Mouse (Mus musculus): ENCODE data around the gene Scn4a. TPM values are rescaled to one million over a fixed set of nuclear protein-coding genes. Genes with fewer than 3 reads are reported as not detected.

Scn4a gene
- polyA plus RNA-seq, 1 experiment: not detected

DNA sequence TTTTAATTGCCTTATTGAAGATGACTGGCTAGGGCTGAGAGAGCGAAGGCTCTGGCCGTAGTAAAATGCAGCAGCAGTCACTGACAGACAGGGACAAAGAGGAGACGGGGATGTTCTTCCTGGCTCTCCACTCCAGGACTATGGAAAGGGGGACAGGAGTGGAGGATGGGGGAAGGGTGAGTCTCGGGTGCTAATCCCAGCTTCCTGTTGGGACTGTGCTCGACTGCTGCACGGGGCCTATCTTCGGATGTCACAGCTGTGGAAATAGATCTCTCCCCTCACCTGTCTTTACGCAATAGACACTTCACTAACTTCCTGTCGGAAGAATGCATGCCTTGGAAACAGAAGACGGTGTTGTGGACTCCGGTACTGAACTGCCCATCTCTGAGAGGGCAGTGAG lies 20.9 kb upstream of the Scn4a start:
- Histone ChIP-seq H3K27me3 (ENCODE audit: control insufficient read depth) (no peaks in the 10 kb centered on the region), H3K4me1 (ENCODE audit: control insufficient read depth) (no peaks in the 10 kb centered on the region), H3K36me3 (ENCODE audit: control insufficient read depth) (no peaks in the 10 kb centered on the region), H3K9me3 (ENCODE audit: control insufficient read depth, low read length) (no peaks in the 10 kb centered on the region), H3K4me3 (replicated peaks) (no peak overlapping the region)
- TF ChIP-seq GATA1 (IDR thresholded peaks at IDR 0.05; ENCODE audit: low read length): no peak
- TF ChIP-seq TAL1 (IDR thresholded peaks at IDR 0.05; ENCODE audit: low read length): no peak

DNA sequence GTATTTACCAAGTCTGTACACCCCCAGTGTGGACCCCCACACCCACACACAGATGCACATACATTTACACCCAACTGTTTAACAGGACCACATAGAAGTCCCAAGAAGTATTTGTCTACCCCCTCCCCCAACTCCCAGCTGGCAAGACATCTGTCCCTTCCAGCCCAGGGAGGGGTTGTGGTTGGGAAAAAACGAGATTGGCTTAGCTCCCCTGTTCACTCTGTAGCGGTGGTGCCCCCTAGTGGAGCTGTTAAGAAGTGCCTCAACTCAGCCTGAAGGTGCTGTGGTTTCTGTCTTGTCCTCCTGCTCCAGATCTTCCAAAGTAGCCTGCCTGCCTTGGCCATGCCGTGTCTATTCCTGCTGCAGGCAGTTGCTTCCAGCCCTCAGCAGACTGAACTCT lies 13.2 kb upstream of the Scn4a start:
- Histone ChIP-seq H3K9me3 (ENCODE audit: control insufficient read depth, low read length) (no peaks in the 10 kb centered on the region; the same call in 1 of the 2 replicates), H3K4me3 (replicated peaks) (no peak overlapping the region), H3K36me3 (ENCODE audit: control insufficient read depth) (no peaks in the 10 kb centered on the region), H3K4me1 (ENCODE audit: control insufficient read depth) (no peaks in the 10 kb centered on the region), H3K27me3 (ENCODE audit: control insufficient read depth) (peaks cover 5% of the 10 kb centered on the region)
- TF ChIP-seq GATA1 (IDR thresholded peaks at IDR 0.05; ENCODE audit: low read length): no peak
- no peak for TF ChIP-seq TAL1 (IDR thresholded peaks at IDR 0.05; ENCODE audit: low read length)

DNA sequence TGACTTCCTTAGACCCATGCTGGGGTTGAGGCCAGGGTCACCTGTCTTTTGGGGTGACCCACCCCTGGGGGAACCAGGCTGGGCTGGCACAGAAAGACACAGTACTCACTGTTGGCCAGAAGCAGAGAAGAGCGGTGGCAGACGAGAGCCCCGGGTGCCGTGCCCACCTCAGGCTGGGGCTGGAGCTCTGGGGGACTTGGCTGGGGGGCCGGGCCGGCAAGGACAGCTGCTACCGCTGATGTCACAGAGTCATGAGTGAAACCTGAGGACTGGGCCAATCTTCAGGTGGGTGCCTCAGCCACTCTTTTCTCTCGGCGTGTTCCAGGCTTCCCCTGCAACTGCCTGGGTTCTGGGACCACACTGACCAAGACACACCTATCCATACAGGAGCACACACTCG lies 12.3 kb upstream of the Scn4a start, which contains the start of gene Prr29:
Gene Prr29, plus strand, starts transcription at position 107 of the 400 bp plus-strand sequence.
- Histone ChIP-seq H3K36me3 (ENCODE audit: control insufficient read depth) (no peaks in the 10 kb centered on the region), H3K9me3 (ENCODE audit: control insufficient read depth, low read length) (no peaks in the 10 kb centered on the region; the same call in 1 of the 2 replicates), H3K27me3 (ENCODE audit: control insufficient read depth) (peaks cover 5% of the 10 kb centered on the region), H3K4me3 (replicated peaks) (no peak within 1 kb of the TSS), H3K4me1 (ENCODE audit: control insufficient read depth) (no peaks in the 10 kb centered on the region)
- no peak for TF ChIP-seq TAL1 (IDR thresholded peaks at IDR 0.05; ENCODE audit: low read length)
- no peak for TF ChIP-seq GATA1 (IDR thresholded peaks at IDR 0.05; ENCODE audit: low read length)

DNA sequence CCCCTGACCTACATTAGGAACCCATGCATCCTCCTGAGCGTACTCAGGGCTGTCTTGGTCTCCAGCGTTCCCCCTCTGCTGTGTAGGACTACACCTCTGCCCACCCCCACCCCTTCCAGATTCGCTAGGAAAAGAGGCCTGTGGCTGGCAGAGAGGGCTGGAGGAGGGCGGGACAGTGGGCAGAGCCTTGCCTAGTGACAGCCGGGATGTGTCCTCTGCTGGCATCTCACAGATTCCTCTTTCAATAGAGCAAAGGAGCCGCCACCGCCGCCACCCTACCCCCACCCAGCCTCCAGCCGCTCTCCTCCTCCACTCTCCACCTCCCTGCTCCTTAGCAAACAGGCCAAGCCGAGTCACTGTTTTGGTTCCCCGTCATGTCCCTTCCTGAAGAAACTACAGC lies 11.6 kb upstream of the Scn4a start:
- Histone ChIP-seq H3K27me3 (ENCODE audit: control insufficient read depth) (peaks cover 5% of the 10 kb centered on the region), H3K4me3 (replicated peaks) (no peak overlapping the region), H3K4me1 (ENCODE audit: control insufficient read depth) (no peaks in the 10 kb centered on the region), H3K9me3 (ENCODE audit: control insufficient read depth, low read length) (no peaks in the 10 kb centered on the region; the same call in 1 of the 2 replicates), H3K36me3 (ENCODE audit: control insufficient read depth) (no peaks in the 10 kb centered on the region)
- no peak for TF ChIP-seq GATA1 (IDR thresholded peaks at IDR 0.05; ENCODE audit: low read length)
- no peak for TF ChIP-seq TAL1 (IDR thresholded peaks at IDR 0.05; ENCODE audit: low read length)

DNA sequence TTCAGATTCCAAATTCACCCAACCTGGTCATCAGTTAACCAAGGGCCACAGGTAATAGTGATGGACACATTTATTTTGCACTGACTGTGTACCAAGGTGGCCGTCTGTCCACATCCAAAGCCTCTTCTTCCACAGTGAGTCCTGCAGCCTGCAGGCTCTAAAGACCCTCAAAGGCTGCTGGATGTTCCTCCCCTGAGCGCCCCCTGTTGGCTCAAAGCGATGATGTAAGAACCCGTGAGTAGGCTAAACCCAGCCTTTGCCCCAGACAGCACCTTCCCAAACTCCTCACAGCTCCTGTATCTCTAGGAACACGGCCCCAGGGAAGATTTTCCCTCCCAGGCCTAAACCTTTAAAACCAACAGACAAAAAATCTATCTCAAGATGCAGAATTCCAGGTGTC lies 6.3 kb upstream of the Scn4a start:
- no peak overlapping the region for H3K4me3 ChIP-seq (replicated peaks)
- TF ChIP-seq GATA1 (IDR thresholded peaks at IDR 0.05; ENCODE audit: low read length): no peak
- TF ChIP-seq TAL1 (IDR thresholded peaks at IDR 0.05; ENCODE audit: low read length): no peak
- peaks cover 7% of the 10 kb centered on the region; the same call in 1 of the 2 replicates for H3K27me3 ChIP-seq (ENCODE audit: control insufficient read depth)
- no peaks in the 10 kb centered on the region for H3K4me1 ChIP-seq (ENCODE audit: control insufficient read depth)
- no peaks in the 10 kb centered on the region for H3K9me3 ChIP-seq (ENCODE audit: control insufficient read depth, low read length)
- no peaks in the 10 kb centered on the region for H3K36me3 ChIP-seq (ENCODE audit: control insufficient read depth)

DNA sequence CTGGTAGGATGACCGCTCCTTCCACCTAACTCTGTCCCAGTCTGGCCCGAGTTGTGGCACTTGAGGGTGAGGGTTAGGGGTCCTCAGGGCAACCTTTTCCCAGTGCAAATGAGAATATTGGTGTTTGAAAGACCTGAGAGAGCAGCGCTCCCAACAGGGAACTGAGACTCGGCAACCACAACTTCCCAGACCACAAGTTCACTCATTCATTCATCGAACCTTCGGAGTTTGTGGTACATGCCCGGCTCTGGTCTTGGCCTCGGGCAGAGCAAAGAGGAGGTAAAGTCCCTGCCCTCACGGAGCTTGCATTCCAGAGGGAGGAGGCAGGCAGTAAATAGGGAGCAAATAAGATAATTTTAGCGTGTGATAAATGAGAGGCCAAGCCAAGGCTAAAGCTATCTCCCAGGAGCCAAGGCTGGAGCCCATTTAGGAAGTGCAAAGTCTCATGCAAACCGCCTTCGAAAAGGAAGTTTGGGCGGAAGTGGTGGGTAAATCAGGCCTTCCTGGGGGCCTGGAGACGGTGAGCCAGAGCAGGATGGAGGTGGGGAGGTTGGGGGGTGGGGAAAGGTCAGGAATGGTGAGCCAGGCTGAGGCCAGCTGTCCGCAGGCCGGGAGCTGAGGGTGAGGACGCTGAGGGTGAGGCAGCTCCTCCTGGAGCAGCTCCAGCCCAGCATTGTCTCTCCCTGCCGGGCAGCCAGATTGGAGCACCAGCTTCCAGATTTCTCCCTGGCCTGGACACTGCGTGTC lies 2.5 kb upstream of the Scn4a start:
- no peaks in the 10 kb centered on the region for H3K9me3 ChIP-seq (ENCODE audit: control insufficient read depth, low read length)
- TF ChIP-seq TAL1 (IDR thresholded peaks at IDR 0.05; ENCODE audit: low read length) (no peak), GATA1 (IDR thresholded peaks at IDR 0.05; ENCODE audit: low read length) (no peak)
- H3K27me3 ChIP-seq (ENCODE audit: control insufficient read depth): peaks cover 7% of the 10 kb centered on the region; the same call in 1 of the 2 replicates
- no peak overlapping the region for H3K4me3 ChIP-seq (replicated peaks)
- no peaks in the 10 kb centered on the region for H3K4me1 ChIP-seq (ENCODE audit: control insufficient read depth)
- no peaks in the 10 kb centered on the region for H3K36me3 ChIP-seq (ENCODE audit: control insufficient read depth)

DNA sequence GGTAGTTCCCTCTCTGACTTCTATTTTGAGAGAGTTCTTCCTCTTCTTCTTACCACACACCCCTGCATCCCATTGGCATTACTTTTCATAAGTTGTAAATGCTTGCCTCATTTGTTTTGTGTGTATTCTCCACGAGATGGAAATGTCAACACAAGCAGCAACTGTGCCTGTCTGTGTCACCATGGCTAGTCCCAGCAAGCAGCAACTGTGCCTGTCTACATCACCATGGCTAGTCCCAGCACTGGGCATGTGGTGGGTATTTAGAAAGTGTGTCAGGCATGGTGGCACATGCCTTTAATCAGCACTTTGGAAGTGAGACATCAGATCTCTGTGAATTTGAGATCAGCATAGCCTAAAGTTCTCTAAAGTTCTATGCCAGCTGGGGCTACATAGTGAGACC lies 1.1 kb upstream of the Scn4a start:
- no peak for TF ChIP-seq GATA1 (IDR thresholded peaks at IDR 0.05; ENCODE audit: low read length)
- no peak for TF ChIP-seq TAL1 (IDR thresholded peaks at IDR 0.05; ENCODE audit: low read length)
- Histone ChIP-seq H3K36me3 (ENCODE audit: control insufficient read depth) (no peaks in the 10 kb centered on the region), H3K9me3 (ENCODE audit: control insufficient read depth, low read length) (no peaks in the 10 kb centered on the region), H3K4me1 (ENCODE audit: control insufficient read depth) (no peaks in the 10 kb centered on the region), H3K27me3 (ENCODE audit: control insufficient read depth) (peaks cover 7% of the 10 kb centered on the region; the same call in 1 of the 2 replicates), H3K4me3 (replicated peaks) (no peak overlapping the region)

DNA sequence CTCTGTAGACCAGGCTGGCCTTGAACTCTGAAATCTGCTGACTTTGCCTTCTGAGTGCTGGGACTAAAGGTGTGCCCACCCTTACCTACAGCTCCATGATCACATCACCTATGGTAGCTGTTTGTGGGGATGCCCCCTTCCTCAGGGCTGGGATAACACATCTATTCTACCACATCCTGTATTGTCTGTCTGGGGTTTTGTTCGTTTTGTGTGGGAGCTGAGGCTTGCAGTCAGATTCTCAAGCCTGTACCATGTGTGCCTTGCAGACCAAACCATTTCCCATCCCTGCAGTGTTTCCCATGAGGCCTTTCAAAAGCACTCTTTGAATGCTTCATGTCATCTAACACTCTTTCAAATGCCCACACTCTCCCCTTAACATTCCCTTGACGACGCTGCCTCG lies 1.1 kb downstream of the Scn4a start:
- Histone ChIP-seq H3K9me3 (ENCODE audit: control insufficient read depth, low read length) (no peaks in the 10 kb centered on the region), H3K4me3 (replicated peaks) (no peak overlapping the region), H3K27me3 (ENCODE audit: control insufficient read depth) (peaks cover 7% of the 10 kb centered on the region; the same call in 1 of the 2 replicates), H3K36me3 (ENCODE audit: control insufficient read depth) (no peaks in the 10 kb centered on the region), H3K4me1 (ENCODE audit: control insufficient read depth) (no peaks in the 10 kb centered on the region)
- no peak for TF ChIP-seq TAL1 (IDR thresholded peaks at IDR 0.05; ENCODE audit: low read length)
- no peak for TF ChIP-seq GATA1 (IDR thresholded peaks at IDR 0.05; ENCODE audit: low read length)

DNA sequence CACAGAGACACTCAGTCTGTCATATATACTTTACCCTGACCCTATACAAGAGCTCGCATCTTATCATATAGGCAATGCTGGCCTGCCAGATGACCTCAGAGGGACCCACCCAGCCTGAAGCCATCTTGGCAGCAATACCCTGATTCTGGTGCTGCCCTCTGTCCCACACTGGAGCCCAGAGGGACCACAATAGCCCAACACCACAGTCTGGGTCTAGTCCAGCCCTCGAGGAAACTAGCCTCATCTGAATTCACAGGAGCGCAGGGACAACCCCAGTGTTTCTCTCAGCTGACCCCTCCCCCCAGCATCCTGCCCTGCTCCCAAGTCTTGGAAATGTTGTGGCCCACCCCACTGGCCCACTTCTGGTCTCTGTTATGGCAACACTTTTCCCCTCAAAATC lies 1.8 kb downstream of the Scn4a start:
- H3K36me3 ChIP-seq (ENCODE audit: control insufficient read depth): no peaks in the 10 kb centered on the region
- H3K27me3 ChIP-seq (ENCODE audit: control insufficient read depth): peaks cover 7% of the 10 kb centered on the region; the same call in 1 of the 2 replicates
- H3K9me3 ChIP-seq (ENCODE audit: control insufficient read depth, low read length): no peaks in the 10 kb centered on the region
- H3K4me1 ChIP-seq (ENCODE audit: control insufficient read depth): no peaks in the 10 kb centered on the region
- TF ChIP-seq GATA1 (IDR thresholded peaks at IDR 0.05; ENCODE audit: low read length): no peak
- no peak for TF ChIP-seq TAL1 (IDR thresholded peaks at IDR 0.05; ENCODE audit: low read length)
- H3K4me3 ChIP-seq (replicated peaks): no peak overlapping the region
